Mouse (Mus musculus) forebrain, embryonic 16.5 days (tissue): Measurements from ENCODE around the gene Naglu. TPM values are rescaled to one million over a fixed set of nuclear protein-coding genes. Genes with fewer than 3 reads are reported as not detected.
A peak's percentile ranks its signal among the peaks of the same experiment; 100 is the strongest.

Experiments used
- ATAC-seq: fragments of 200-750 bp; cut with Nextera tagmentation; 2 replicates; pipeline ENCODE4 v1.8.0; 2017; ENCODE audit warnings: mild to moderate bottlenecking, moderate library complexity
- H3K27ac ChIP-seq: fragments of 300-500 bp; sonication (generic); 2 replicates; pipeline ENCODE4 v1.5.1; 2014; ENCODE audit warnings: low read length, control low read depth
- H3K27me3 ChIP-seq: fragments of 300-500 bp; sonication (generic); replicated peaks from 2 replicates; pipeline ENCODE4 v1.6.1; 2014; ENCODE audit warnings: low read length; ENCODE audit not compliant: control insufficient read depth, insufficient read depth
- H3K36me3 ChIP-seq: fragments of 300-500 bp; sonication (generic); 2 replicates; pipeline ENCODE4 v1.6.1; 2014; ENCODE audit not compliant: control insufficient read depth, insufficient read depth
- H3K4me1 ChIP-seq: fragments of 300-500 bp; sonication (generic); replicated peaks from 2 replicates; pipeline ENCODE4 v1.6.1; 2014; ENCODE audit warnings: low read length; ENCODE audit not compliant: control insufficient read depth, insufficient read depth
- H3K4me2 ChIP-seq: fragments of 300-500 bp; sonication (generic); 2 replicates; pipeline ENCODE4 v1.6.1; 2014; ENCODE audit warnings: mild to moderate bottlenecking, low read length, control low read depth
- H3K4me3 ChIP-seq: fragments of 300-500 bp; sonication (generic); replicated peaks from 2 replicates; pipeline ENCODE4 v1.5.1; 2014; ENCODE audit warnings: mild to moderate bottlenecking, low read length, control low read depth
- H3K9ac ChIP-seq: fragments of 300-500 bp; sonication (generic); replicated peaks from 2 replicates; pipeline ENCODE4 v1.6.1; 2014; ENCODE audit warnings: low read depth, low read length, control low read depth
- H3K9me3 ChIP-seq: fragments of 300-500 bp; sonication (generic); 2 replicates; pipeline ENCODE4 v1.6.1; 2016; ENCODE audit warnings: low read length; ENCODE audit not compliant: control insufficient read depth
- WGBS: fragments of 180-500 bp; shearing (Covaris S2); extraction: QIAGEN DNeasy Blood & Tissue Kit; methylation state at CpG from one replicate; pipeline ENCODE4 v1.1.7; 2014; 5-methylcytosine and 5-hydroxymethylcytosine counted together
- polyA plus RNA-seq: library from polyadenylated mRNA; unstranded; fragments of >200 nt; fragmentation: Nextera tagmentation; extraction: Ambion mirVana; gene quantifications from 2 replicates; pipeline ENCODE4 v1.2.1, GENCODE M21; 2015

Naglu gene
- polyA plus RNA-seq, 1 experiment from 2014 or later: 8.0 TPM

GRCm38 (mm10) chr11:101103011-101103410, 33.2 kb downstream of the Naglu start:
- no peaks in the 10 kb centered on the region for H3K4me1 ChIP-seq
- H3K4me3 ChIP-seq: no peak overlapping the region
- WGBS: 92% methylated on average over 5 of the region's 5 CpGs
- no peak overlapping the region for H3K4me2 ChIP-seq
- H3K9me3 ChIP-seq: no peaks in the 10 kb centered on the region
- ATAC-seq: no peak
- no peak overlapping the region for H3K9ac ChIP-seq
- no peak overlapping the region for H3K27ac ChIP-seq
- H3K36me3 ChIP-seq: peaks cover 30% of the 10 kb centered on the region
- H3K27me3 ChIP-seq: no peaks in the 10 kb centered on the region

GRCm38 (mm10) chr11:101109351-101109750, 39.5 kb downstream of the Naglu start:
- no peak overlapping the region for H3K27ac ChIP-seq
- H3K27me3 ChIP-seq: no peaks in the 10 kb centered on the region
- 59% methylated on average over 4 of the region's 4 CpGs for WGBS
- H3K4me1 ChIP-seq: no peaks in the 10 kb centered on the region
- no peak overlapping the region for H3K4me3 ChIP-seq
- H3K9me3 ChIP-seq: no peaks in the 10 kb centered on the region
- H3K9ac ChIP-seq: no peak overlapping the region
- no peak for ATAC-seq
- H3K4me2 ChIP-seq: no peak overlapping the region
- no peaks in the 10 kb centered on the region for H3K36me3 ChIP-seq

DNA sequence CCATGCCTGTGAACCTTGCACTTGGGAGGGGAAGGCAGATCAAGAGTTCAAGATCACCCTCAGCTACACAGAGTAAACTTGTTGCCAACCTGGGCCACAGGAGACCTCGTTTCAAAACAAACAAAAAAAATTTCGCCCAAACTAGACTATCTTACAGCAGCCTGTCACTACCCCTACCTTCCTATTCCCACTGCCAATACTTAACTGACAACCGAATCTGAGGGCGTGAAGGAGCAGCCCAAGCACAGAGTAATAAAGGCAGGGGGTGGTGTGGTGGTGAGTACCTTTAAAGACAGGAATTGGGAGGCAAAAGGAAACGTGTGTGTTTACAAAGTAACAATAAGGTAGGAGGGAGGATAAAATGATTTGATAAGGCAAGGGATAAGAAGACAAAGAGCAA, 40.9 kb downstream of the Naglu start:
- Histone ChIP-seq H3K4me1 (peaks cover 6% of the 10 kb centered on the region), H3K4me3 (no peak overlapping the region), H3K27me3 (no peaks in the 10 kb centered on the region), H3K9ac (no peak overlapping the region), H3K36me3 (no peaks in the 10 kb centered on the region), H3K27ac (no peak overlapping the region), H3K9me3 (no peaks in the 10 kb centered on the region), H3K4me2 (no peak overlapping the region)
- ATAC-seq: no peak
- 76% methylated on average over 5 of the region's 5 CpGs for WGBS

DNA sequence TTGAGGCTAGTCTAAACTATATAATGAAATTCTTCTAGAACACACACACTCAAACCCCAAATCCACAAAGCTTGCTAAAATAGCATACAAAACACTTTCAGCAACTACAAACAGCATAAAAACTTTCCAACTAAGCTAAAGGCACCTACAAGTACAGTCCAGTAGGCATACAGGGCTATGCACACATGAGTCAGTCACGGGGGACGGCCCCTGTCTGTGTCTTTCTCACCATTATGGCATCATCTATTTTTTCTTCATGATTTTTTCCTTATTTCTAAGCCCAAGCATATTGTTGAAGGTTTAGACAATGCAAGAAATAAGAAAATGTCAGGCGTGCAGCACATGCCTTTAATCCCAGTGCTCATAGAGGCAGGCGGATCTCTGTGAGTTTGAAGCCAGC, 41.4 kb downstream of the Naglu start:
- Histone ChIP-seq H3K4me1 (peaks cover 11% of the 10 kb centered on the region), H3K27me3 (no peaks in the 10 kb centered on the region), H3K4me3 (no peak overlapping the region), H3K4me2 (no peak overlapping the region), H3K9ac (no peak overlapping the region), H3K27ac (no peak overlapping the region), H3K36me3 (no peaks in the 10 kb centered on the region), H3K9me3 (no peaks in the 10 kb centered on the region)
- WGBS: 91% methylated on average over 4 of the region's 4 CpGs
- no peak for ATAC-seq

GRCm38 (mm10) chr11:101112186-101112585, 42.4 kb downstream of the Naglu start:
- H3K4me3 ChIP-seq: no peak overlapping the region
- WGBS: 87% methylated on average over 3 of the region's 3 CpGs
- no peak overlapping the region for H3K4me2 ChIP-seq
- H3K4me1 ChIP-seq: peaks cover 16% of the 10 kb centered on the region
- peaks cover 2% of the 10 kb centered on the region; the same call in 1 of the 2 replicates for H3K36me3 ChIP-seq
- no peak for ATAC-seq
- no peaks in the 10 kb centered on the region for H3K27me3 ChIP-seq
- H3K27ac ChIP-seq: no peak overlapping the region
- no peaks in the 10 kb centered on the region for H3K9me3 ChIP-seq
- no peak overlapping the region for H3K9ac ChIP-seq

DNA sequence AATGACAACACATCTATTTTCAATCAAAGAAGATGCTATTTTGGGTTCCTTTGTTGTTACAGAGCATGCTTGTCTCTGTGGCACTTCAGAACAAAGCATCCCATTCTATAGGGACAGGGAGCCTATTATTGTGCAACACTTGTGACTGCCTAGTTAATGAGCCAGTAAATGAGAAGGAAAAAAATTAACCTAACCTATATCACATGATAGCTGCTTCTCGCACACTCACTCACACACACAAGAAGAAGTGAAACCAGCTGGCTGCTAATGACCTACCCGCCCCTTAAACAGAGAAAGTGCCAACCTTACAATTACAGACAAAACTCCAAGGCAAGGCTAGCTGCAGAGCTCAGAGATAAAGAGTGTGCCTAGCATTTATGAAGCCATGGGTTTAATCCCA, 45.8 kb downstream of the Naglu start:
- 12% methylated on average over 2 of the region's 2 CpGs for WGBS
- Histone ChIP-seq H3K27ac (no peak overlapping the region), H3K9ac (no peak overlapping the region)

DNA sequence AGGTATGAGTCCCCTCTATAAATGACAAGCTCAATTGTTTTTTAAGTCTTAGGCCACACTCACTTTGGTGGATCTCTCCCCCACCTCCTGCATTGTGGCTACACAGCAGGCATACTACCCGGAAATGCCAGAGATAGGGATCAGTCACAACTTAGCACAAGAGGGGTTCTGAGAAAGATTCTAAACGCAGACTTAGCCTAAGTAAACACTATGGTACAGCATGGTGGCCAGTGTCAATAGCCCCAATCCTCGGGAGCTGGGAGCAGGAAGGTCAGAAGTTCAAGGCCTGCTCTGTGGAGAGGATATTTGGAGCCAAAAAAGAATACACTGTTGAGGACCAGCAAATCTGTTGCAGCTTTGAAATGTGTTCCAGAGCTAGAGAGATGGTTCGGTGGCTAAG, 48.3 kb downstream of the Naglu start:
- Histone ChIP-seq H3K4me1 (peaks cover 42% of the 10 kb centered on the region), H3K27me3 (no peaks in the 10 kb centered on the region), H3K4me3 (no peak overlapping the region; the same call in none of the 2 replicates), H3K36me3 (peaks cover 6% of the 10 kb centered on the region; the same call in 1 of the 2 replicates), H3K9me3 (no peaks in the 10 kb centered on the region), H3K27ac (no peak overlapping the region), H3K4me2 (peak overlapping the region; percentile 95), H3K9ac (no peak overlapping the region)
- no peak for ATAC-seq
- WGBS: 65% methylated on average over 4 of the region's 4 CpGs

More for the DNA sequence above, 45.8 kb downstream of the Naglu start:
- ATAC-seq: no peak
- Histone ChIP-seq H3K4me2 (no peak overlapping the region), H3K27me3 (no peaks in the 10 kb centered on the region), H3K4me3 (no peak overlapping the region), H3K36me3 (peaks cover 2% of the 10 kb centered on the region; the same call in 1 of the 2 replicates), H3K4me1 (peaks cover 35% of the 10 kb centered on the region), H3K9me3 (no peaks in the 10 kb centered on the region)

DNA sequence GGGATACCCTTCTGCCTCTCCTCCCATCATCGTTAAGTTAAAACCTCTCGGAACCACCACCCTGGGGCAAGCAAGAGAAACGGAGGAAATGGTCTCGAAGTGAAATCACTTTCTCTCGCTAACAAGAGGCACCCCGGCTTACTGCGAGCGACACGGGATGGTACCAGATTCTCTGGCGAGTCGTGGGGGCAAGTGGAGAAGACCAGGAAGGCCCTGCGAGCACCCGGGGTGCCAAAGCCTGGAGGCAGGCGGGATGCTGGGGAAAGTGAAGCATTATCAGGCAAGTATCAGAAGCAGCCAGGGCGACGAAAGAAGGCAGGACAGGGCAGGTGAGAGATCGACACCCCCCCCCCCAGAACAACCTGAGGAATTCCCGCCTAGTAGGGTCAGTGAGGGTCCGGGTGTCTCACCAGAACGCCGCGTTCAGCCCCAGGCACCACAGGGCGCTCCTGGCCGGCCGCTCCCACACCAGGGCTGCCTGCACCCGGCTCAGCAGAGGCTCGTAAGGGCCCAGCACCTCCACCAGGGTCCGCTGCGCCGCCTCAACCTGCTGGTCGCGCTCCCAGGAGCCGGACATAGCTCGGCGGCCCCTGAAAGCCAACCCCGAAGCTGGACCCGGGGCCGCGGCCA, 49.4 kb downstream of the Naglu start:
- Histone ChIP-seq H3K27me3 (no peaks in the 10 kb centered on the region), H3K9me3 (no peaks in the 10 kb centered on the region), H3K4me2 (peak overlapping the region; percentile 95), H3K36me3 (peaks cover 6% of the 10 kb centered on the region; the same call in 1 of the 2 replicates), H3K27ac (peak overlapping the region; percentile 87), H3K4me1 (peaks cover 42% of the 10 kb centered on the region), H3K4me3 (peak overlapping the region; percentile 91), H3K9ac (peak overlapping the region; percentile 97)
- ATAC-seq: peak; percentile 67
- under 1% methylated on average over 39 of the region's 39 CpGs for WGBS

GRCm38 (mm10) chr11:101119761-101120544, 50.1 kb downstream of the Naglu start, which contains the start of the genes Retreg3 and Tubg1:
Gene Retreg3 (minus strand): TSS chr11:101119893.
Gene Tubg1 (plus strand): TSS chr11:101119938.
- peak within 1 kb of the TSS; percentile 99 for H3K4me2 ChIP-seq
- H3K27me3 ChIP-seq: no peaks in the 10 kb centered on the region
- peaks cover 39% of the 10 kb centered on the region for H3K4me1 ChIP-seq
- H3K36me3 ChIP-seq: peaks cover 6% of the 10 kb centered on the region; the same call in 1 of the 2 replicates
- H3K27ac ChIP-seq: peak within 1 kb of the TSS; percentile 92
- under 1% methylated on average over 61 of the region's 61 CpGs for WGBS
- H3K4me3 ChIP-seq: peak within 1 kb of the TSS; percentile 91
- H3K9ac ChIP-seq: peak within 1 kb of the TSS; percentile 97
- H3K9me3 ChIP-seq: no peaks in the 10 kb centered on the region
- peak; percentile 98 for ATAC-seq
